Mouse (Mus musculus) layer of hippocampus, postnatal 25 days (tissue): ENCODE data around the gene Megf11. TPM values are rescaled to one million over a fixed set of nuclear protein-coding genes. Genes with fewer than 3 reads are reported as not detected.

Experiments used
- DNase-seq, 2 experiments: peaks; one replicate each; pipeline ENCODE4 v3.0.0; 2022; ENCODE audit warnings: mixed read lengths in 2 of 2, low spot score in 1 of 2; ENCODE audit errors: extremely low spot score in 1 of 2
- total RNA-seq, 2 experiments: library from RNA; stranded (reverse); gene quantifications; 2 replicates each; pipeline ENCODE4 v1.2.3; 2021

Gene Megf11
- total RNA-seq, 2 experiments from 2014 or later = 14.0 to 15.6 TPM

DNA sequence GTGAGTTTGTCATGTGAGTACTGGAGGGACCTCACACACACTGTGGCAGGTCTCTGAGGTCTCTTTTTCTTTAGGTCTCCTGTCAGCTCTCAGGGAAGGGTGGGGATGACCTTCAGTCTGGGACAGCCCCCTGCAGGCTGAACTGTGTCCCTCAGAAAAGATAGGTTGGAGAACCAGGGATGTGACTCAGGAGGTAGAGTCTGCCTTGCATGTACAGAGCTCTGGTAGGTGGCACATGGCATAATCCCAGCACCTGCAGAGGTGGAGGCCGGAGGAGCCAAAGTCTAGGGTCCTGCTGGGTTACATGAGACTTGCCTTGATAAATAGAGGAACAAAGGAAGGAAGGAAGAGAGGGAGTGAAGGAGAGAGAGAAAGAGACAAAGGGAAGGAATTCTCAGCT is 206.0 kb downstream of the Megf11 start:
- no peak for DNase-seq

DNA sequence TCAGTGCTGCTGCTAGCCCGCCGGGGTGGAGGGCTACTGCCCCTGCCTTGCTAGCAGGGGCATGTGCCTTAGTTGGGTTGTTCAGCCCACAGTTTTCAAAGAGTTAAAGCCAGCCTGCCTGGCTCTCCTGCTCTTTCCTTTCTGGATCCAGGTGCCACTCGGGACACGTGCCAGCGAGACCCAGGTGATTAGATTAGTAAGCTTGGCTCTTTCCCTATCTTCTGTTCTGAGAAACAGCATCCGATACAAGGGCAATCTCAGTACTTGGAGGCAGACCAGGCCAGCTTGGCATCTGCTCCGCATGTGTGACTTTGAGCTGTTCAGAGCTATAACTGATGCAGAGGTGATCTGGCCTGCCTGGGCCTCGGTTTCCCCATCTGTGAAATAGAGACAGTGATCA is 209.0 kb downstream of the Megf11 start:
- no peak for DNase-seq

DNA sequence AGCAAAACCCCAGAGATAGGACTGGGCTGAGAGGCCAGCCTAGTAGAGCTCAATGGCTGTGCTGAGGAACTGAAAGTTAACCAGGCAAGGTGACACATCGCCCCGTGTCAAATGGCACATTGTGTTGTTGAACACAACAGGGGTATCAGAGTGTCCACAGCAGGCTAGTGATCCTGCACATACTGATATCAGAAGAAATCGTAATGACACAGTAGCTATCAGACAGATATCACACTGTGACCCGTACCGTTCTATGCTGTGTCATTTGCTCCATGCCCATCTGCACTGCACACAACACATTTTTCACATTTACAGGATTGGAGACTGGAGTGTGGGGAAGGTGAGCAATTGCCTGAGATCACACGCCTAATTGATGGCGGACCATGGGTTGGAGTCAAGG is 213.0 kb downstream of the Megf11 start:
- no peak for DNase-seq

DNA sequence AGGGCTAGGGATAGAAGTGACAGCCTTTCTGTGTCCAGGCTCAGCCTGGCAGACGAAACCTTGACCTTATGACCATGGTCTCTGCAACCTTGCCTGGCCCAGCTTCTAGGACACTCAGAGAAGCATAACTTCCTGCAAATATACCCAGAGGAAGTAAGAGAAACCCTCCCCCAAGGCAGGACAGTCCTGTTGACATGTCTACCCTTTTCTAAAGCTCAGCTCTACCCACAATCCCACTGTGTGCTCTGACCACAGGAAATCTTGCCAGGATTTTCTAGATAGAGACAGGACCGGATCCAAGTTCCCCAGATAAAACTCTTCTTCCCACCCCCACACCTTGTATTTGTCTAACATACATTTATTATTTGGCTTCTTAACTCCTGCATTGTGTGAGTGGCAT is 215.3 kb downstream of the Megf11 start:
- DNase-seq = no peak

GRCm38 (mm10) chr9:64602895-64603294 is 217.5 kb downstream of the Megf11 start:
- DNase-seq = no peak

- no peak for DNase-seq
These were observed 218.8 kb downstream of the Megf11 start for GRCm38 (mm10) chr9:64604217-64604711.

DNA sequence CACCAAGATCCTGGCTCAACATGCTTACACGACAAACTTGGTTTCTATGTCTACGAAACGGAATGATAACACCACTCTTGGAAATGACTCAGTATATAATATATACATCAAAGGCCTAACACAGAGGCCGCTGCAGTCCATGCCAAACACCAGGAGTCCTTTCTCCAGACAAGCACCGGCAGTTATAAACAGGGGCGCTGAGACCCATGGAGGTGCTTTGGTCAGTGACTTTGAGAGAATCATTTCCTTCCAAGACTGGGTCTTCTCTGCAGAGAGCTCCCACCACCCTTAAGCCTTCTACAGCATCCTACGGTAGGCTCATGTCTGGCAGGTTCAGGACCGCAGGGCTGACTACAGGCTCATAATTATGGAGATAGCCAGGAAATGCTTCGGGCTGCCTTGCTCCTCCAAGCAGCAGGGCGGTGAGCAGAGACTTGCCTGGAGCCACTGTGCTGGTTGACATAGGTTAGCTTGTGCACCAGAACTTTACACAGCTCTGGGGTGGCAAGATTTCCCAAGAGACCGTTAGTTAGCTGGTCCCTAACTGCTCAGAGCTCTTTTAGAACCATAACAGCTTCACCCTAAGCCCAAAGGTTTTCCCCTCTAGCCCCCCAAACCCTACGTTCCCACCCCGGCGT is 219.8 kb downstream of the Megf11 start:
- no peak for DNase-seq

GRCm38 (mm10) chr9:64605735-64606349 is 220.4 kb downstream of the Megf11 start:
- peak in 1 of 2 experiments; percentile 16 for DNase-seq

GRCm38 (mm10) chr9:64607049-64607448 is 221.6 kb downstream of the Megf11 start:
- DNase-seq = no peak

- peak in 1 of 2 experiments; percentile 48 for DNase-seq
These were observed 224.1 kb downstream of the Megf11 start for GRCm38 (mm10) chr9:64609546-64609945.

- DNase-seq = no peak
These were observed 226.9 kb downstream of the Megf11 start for GRCm38 (mm10) chr9:64612121-64612983.

DNA sequence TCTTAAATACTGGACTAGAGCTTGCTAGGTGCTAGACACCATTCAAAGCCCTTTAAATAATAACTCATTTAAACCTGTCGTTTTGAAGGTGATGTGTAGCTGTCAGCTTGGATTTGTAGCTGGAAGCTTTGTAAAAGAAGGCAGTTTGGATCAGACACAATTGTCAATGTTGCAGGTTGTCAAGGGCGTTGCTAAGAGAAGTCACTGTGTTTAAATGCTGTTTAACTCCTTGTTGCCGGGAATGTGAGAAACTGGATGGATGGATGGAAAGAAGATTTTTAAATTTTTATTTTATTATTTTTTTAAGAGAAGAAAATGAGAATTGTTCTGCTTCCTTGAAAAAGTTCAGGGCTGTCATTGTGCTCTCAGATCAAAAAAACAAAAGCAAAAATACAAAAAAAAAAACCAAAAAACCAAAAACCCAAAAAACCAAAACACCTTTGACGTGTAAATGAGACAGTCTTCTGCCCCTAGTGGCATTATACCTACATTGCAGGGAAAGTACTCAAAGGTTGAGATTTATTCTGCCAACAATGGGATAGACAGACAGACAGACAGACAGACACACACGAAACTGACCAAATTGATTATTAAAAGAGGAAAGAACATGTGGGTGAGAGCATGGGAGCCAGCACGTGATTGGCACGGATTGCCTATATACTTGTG is 227.7 kb downstream of the Megf11 start:
- no peak for DNase-seq

GRCm38 (mm10) chr9:64617413-64617812 is 232.0 kb downstream of the Megf11 start:
- no peak for DNase-seq

GRCm38 (mm10) chr9:64618433-64618832 is 233.0 kb downstream of the Megf11 start:
- no peak for DNase-seq

GRCm38 (mm10) chr9:64619440-64619839 is 234.0 kb downstream of the Megf11 start:
- DNase-seq = no peak

DNA sequence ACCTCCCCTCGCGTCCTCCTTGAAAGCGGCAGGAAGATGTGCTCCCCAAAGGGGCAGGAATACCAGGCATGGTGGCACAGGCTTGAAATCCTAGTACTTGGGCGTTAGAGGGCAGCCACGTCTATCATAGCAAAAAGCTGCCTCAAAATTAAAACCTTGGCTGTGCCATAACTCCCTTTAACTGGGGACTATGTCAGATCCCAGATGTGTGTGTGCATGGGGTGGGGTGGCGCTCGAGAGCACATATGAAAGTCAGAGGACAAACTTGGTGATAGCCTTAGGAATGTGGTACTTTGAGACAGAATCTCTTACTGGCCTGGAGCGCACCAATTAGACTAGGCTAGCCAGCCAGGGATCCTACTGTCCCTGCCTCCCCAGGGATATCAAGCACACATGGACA is 235.2 kb downstream of the Megf11 start:
- no peak for DNase-seq

DNA sequence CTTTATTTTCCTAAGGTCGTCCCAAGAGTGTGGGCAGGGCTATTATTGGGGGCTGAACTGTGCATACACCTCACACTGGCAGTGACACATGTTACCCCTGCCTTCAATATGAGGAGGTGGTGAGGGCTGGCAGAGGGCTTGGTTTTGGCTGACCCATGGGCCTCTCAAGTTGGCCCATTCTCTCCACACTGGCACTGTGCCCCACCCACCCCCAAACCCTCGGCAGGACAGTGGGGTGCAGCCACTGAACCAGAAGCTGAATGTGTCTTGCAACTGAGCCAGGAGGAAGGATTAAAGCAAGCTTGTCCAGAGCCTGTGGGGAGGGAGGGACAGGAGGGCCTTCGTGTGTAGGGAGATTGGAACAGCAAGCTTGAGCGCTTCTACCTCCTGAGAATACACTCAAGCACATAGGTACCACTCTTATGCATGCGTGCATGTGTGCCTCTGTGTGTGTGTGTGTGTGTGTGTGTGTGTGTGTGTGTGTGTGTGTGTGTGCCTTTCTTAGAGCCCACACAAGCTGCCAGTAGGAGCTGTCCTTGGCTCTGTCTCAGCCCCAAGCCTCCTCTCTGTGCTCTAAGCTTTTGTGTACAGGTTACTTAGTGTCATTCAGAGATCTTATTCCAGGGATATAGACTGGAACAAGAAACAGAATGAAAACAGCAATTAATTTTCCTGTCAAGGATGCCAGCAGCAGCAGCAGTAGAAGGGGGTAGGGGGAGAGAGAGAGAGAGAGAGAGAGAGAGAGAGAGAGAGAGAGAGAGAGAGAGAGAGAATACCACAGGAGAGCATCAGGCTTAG is 236.3 kb downstream of the Megf11 start:
- no peak for DNase-seq

GRCm38 (mm10) chr9:64623361-64623760 is 237.9 kb downstream of the Megf11 start:
- DNase-seq = no peak

- no peak for DNase-seq
These were observed 239.1 kb downstream of the Megf11 start for GRCm38 (mm10) chr9:64624536-64624935.

DNA sequence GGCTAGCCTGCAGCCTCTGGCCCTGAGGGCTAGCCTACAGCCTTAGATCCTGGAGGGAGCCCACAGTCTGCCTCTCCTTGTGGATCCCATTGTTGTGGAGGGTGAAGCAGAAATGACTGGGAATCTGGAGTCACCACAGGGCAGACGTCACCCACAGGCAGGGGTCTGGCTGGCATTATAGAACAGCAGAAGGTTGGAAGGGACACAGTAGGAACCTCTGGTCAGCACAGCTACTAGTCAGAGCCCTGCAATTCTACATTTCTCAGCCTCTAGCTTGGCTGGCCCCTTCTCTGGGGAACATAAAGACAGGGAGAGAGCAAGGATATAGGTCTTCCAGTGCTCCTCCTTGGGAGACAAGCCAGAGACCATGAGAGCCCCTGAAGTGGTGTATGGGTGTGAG is 244.4 kb downstream of the Megf11 start:
- DNase-seq = no peak
